Mouse (Mus musculus) cerebellum, adult 11 months (tissue): ENCODE results near the gene Rrp15.

ENCODE experiments used
- DNase-seq: peaks from one replicate; pipeline ENCODE4 v3.0.0; 2022

The Rrp15 gene

GRCm38 (mm10) chr1:186712802-186713471 is 36.2 kb downstream of the Rrp15 start:
- DNase-seq: no peak

- DNase-seq: no peak
Measured at GRCm38 (mm10) chr1:186705915-186706248, 43.3 kb downstream of the Rrp15 start, which contains the start of gene Tgfb2. Gene Tgfb2 (minus strand): TSS chr1:186705989.

GRCm38 (mm10) chr1:186705203-186705914 is 43.8 kb downstream of the Rrp15 start:
- peak; percentile 7 for DNase-seq

DNA sequence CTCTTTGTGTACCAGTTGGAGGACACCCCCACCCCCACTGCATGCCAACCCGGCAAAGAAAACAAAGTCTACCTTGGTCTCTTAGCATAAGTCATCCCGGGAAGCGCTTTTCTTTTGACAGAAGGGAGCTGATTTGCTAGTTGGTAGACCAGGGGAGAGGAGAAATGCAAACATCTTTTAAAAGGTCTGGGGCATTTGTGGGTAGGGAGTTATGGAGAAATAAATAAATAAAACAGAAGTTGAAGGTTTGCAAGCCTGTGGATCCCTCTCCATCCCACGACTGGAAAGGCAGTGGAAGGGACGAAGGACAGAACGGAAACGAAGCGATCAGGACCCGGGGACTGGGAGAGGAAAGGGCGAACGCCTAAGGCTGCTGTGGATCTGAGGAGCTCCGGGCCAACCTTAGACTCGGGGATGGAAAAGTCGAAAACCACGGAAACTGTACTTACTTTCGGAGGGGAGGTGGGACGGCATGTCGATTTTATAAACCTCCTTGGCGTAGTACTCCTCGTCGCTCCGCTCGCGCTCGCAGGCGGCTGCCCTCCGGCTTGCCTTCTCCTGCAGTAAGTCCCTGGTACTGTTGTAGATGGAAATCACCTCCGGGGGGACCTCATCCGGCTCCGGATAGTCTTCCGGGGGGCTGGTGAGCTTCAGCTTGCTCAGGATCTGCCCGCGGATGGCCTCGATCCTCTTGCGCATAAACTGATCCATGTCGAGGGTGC is 45.0 kb downstream of the Rrp15 start:
- no peak for DNase-seq

GRCm38 (mm10) chr1:186703256-186703979 is 45.7 kb downstream of the Rrp15 start:
- no peak for DNase-seq

DNA sequence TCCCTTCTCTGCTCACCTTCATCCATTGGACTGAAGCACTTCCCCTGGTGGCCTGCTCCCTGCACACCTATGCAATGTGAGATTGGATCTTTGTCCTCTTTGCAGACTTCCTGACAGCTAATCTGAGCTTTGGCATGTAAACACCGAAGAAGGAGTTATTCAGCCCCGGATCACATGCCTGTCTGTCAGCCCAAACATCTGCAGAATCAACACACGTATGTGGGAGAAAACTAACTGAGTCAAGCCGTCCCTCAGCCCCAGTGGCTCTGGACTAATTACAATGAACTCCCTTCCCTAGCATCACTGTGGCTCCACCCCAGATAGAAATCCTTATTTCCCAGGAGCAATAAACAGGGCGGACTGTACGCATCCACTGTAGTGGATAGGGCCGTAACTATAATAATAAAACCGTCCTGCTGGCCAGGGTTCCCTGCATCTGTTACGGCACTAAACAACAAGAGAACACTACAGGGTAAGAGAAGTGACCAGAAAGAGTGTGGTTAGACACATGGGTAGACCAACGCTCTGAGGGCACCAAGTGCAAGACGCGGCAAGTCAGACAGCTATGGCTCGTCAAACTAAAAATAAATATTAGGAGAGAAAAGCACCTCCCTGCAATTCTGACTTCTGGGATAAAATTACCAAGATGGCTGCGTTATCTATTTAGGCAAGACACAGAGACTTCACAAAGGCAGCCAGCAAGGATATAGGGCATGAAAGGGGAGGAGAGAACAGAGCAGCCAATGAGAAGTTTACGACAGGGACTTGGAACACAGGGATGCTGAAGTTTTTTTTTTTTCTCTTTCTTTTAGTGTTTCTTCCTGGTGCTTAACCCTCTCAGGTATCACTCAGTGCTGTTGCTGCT is 46.5 kb downstream of the Rrp15 start:
- no peak for DNase-seq

DNA sequence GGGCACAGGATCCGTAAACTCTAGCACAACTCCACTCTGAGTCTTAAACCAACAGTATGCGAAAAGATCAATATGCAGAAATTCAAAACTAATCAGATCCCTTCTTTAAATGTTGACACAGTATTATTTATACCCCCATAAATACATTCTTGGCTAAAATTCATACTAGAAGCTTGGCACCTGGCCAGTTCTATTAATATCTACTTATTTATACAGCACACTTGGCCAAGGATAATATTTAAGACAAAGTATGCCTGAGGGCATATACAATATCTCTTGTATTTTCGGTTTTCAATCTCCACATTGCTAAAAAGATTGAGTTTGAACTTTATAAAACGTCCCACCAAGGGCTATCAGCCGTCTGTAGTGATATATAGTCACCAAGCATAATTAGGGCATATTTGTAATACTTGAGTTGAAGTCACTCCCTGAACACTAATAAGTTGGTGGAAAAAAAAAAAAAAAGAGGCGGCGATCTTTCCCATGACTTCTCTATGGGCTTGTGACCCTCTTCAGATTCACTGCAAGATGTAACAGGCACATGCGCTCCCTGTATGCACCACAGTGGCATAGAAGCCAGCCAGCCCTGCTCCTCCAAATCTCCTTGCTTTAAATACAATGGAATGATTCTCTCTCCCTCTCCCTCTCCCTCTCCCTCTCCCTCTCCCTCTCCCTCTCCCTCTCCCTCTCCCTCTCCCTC is 47.8 kb downstream of the Rrp15 start:
- DNase-seq: no peak

GRCm38 (mm10) chr1:186700496-186700895 is 48.7 kb downstream of the Rrp15 start:
- DNase-seq: no peak

GRCm38 (mm10) chr1:186698583-186699338 is 50.4 kb downstream of the Rrp15 start:
- DNase-seq: no peak

- DNase-seq: no peak
Measured at GRCm38 (mm10) chr1:186696231-186696630, 52.9 kb downstream of the Rrp15 start.

- DNase-seq: no peak
Measured at GRCm38 (mm10) chr1:186695361-186695760, 53.8 kb downstream of the Rrp15 start.

DNA sequence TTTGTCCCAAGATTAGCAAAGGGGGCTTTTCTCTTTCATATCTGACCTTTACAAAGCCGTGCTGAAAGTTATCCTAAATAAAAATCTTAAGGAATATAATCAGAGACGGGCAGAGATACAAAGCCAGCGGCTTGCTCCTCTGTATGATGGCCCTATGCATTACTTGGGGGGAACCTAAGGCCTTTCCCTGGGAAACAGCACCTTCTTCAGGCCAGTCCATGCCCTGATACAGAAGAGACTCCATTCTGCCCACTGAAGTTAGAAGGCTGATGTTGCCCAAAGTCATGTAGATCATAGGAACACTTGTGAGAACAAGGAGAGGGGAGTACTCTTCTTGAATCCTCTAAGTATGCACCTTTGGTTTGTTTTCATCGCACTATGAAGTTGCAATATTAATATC is 56.8 kb downstream of the Rrp15 start:
- DNase-seq: no peak

DNA sequence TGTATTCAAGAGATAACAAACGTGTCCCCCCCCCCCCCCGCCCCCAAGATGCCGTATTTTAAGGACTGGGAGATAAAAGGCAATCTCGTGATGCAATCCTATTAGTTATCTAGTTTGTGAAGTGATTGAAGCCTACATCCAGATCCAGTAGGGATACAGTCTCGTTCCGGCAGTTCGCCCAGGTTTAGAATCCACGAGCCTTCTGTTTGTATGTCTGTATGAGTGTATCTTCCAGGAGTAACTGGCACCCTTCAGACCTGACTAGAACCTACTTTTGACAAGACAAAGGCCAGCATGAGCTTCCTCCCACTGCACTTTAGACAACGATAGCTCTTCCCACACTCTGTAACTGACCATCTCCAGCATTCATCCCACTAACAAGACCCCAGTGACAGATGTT is 57.5 kb downstream of the Rrp15 start:
- no peak for DNase-seq

DNA sequence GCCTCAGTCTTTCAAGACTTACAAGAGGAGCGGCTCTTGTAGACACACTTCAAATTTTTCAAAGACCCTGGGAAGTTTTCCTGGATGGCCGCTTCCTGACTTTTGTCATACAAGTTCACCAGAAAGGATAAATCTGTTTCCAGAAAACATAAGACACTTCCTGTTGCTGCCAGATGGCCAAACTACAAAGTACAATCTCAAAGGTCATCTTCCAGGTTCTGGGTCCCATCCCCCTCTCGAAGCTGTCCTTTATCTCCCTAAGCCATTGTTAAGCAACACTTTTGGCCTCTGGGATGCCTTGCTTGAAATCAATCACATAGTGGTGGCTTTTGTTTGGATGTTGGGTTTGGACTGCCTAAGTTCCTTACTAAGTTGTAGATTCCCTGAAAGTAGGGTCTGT is 65.1 kb downstream of the Rrp15 start:
- no peak for DNase-seq

DNA sequence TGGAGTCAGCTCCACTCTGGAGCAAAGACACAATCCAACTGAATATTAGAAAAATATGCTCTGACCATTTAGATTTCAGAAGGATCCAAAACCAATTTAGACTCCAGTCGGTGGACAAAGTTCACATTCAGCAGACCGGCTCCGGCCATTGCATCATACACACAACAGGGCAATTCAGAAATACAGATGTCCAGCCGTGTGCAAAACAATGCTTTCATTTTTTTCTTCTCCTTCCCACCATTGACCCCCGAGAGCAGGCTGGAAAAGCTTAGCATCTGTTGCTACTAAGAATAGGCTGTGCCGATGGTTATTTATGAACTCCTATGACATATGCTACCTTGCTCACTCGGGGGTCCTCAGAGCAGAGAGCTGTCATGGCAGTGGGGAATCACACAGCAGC is 66.6 kb downstream of the Rrp15 start:
- DNase-seq: no peak

GRCm38 (mm10) chr1:186677614-186678013 is 71.5 kb downstream of the Rrp15 start:
- DNase-seq: no peak

- no peak for DNase-seq
Measured at GRCm38 (mm10) chr1:186676199-186676598, 73.0 kb downstream of the Rrp15 start.

- no peak for DNase-seq
Measured at GRCm38 (mm10) chr1:186675263-186675662, 73.9 kb downstream of the Rrp15 start.

- no peak for DNase-seq
Measured at GRCm38 (mm10) chr1:186674621-186675020, 74.5 kb downstream of the Rrp15 start.

GRCm38 (mm10) chr1:186673166-186673565 is 76.0 kb downstream of the Rrp15 start:
- DNase-seq: no peak
